22 mouse cellular contexts compared by ENCODE assay signal in the genomic region with DNA sequence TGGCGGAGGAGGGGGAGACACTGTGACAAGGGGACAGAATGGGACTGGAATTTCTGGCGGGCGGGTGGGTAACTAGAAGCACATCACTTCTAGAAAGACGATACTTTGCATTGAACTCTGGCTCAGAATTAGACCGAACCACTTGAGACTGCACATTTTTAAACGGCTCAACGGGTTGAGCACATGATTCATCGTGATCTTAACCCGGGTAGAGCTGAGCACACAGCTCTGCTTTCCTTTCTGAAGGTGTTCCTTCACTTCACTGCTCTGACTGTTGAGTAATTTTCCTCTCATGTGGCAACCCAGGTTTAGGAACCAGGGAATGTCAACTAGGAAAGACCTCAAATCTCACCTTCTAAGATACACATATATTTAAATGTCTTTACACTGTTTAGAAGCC.
DNase-seq lines count a peak whose midpoint lies in the region; ATAC-seq and TF ChIP-seq lines count a peak whose summit lies in the region.
"Had no signal": no experiment of that assay in that cellular context is flagged by ENCODE, and none has a peak within 500 bp of the region (broad histone marks: within the 10 kb centered on the region; RNA-seq: fewer than 3 reads in every experiment).

No protein-coding gene starts in this region.

- peak; percentile 52; the same call in 1 of the 2 replicates for ATAC-seq in lung, postnatal 0 days
- no peak for ATAC-seq in megakaryocyte, adult 5-6 weeks (ENCODE audit: poor library complexity, severe bottlenecking)
- ATAC-seq: activated CD4-positive, CD25-positive, alpha-beta regulatory T cell, adult 4 months; forebrain, embryonic 13.5 days; forebrain, embryonic 15.5 days; forebrain, postnatal 0 days had no signal

- no peak overlapping the region for H3K27ac ChIP-seq in lung, postnatal 0 days (ENCODE audit: low read length)
- H3K27ac ChIP-seq: embryonic facial prominence, embryonic 13.5 days; embryonic facial prominence, embryonic 15.5 days; forebrain, embryonic 13.5 days; forebrain, embryonic 15.5 days had no signal

- peak; percentile 48 for DNase-seq in lung, postnatal 0 days (ENCODE audit: low spot score)
- DNase-seq in lung, postnatal 4 days: no peak
- peak; percentile 4 for DNase-seq in ZHBTc4 (ENCODE audit: low read depth, low spot score)
- DNase-seq in T-cell, adult 2 months (ENCODE audit: low spot score): no peak
- DNase-seq: adrenal gland, adult 8-10 months; adrenal gland, postnatal 14 days; adrenal gland, postnatal 36 days; cerebellum, adult 11 months; cerebellum, adult 18-20 months; cerebellum, adult 8-10 months; cerebellum, adult 9-11 months; cerebellum, postnatal 14 days; cerebellum, postnatal 36 days; embryo, embryonic 11 days; forebrain, postnatal 0 days had no signal

- H3K4me1 ChIP-seq in lung, postnatal 0 days (ENCODE audit: insufficient read depth, low read depth, low read length): no peaks in the 10 kb centered on the region
- H3K4me1 ChIP-seq: embryonic facial prominence, embryonic 13.5 days; embryonic facial prominence, embryonic 15.5 days; forebrain, embryonic 13.5 days; forebrain, embryonic 15.5 days had no signal

- H3K27me3 ChIP-seq in lung, postnatal 0 days (replicated peaks; ENCODE audit: insufficient read depth, low read length): no peaks in the 10 kb centered on the region
- H3K27me3 ChIP-seq: embryonic facial prominence, embryonic 13.5 days; embryonic facial prominence, embryonic 15.5 days; forebrain, embryonic 13.5 days had no signal

- H3K9me3 ChIP-seq in lung, postnatal 0 days (ENCODE audit: low read length): no peaks in the 10 kb centered on the region
- H3K9me3 ChIP-seq: embryonic facial prominence, embryonic 13.5 days; embryonic facial prominence, embryonic 15.5 days; forebrain, embryonic 13.5 days; forebrain, embryonic 15.5 days had no signal

- TF ChIP-seq EP300 in lung, postnatal 0 days (IDR thresholded peaks at IDR 0.05): no peak

- no peak overlapping the region for H3K9ac ChIP-seq in lung, postnatal 0 days (replicated peaks; ENCODE audit: low read depth)
- H3K9ac ChIP-seq: embryonic facial prominence, embryonic 13.5 days; embryonic facial prominence, embryonic 15.5 days; forebrain, embryonic 13.5 days; forebrain, embryonic 15.5 days; forebrain, postnatal 0 days had no signal

- no peak for TF ChIP-seq CTCF in lung, postnatal 0 days (IDR thresholded peaks at IDR 0.05)

- no peaks in the 10 kb centered on the region for H3K36me3 ChIP-seq in lung, postnatal 0 days (ENCODE audit: insufficient read depth, low read length)
- H3K36me3 ChIP-seq: embryonic facial prominence, embryonic 13.5 days; embryonic facial prominence, embryonic 15.5 days; forebrain, embryonic 15.5 days had no signal

- H3K4me3 ChIP-seq in lung, postnatal 0 days (ENCODE audit: low read depth, low read length): no peak overlapping the region
- H3K4me3 ChIP-seq: embryonic facial prominence, embryonic 13.5 days; embryonic facial prominence, embryonic 15.5 days; erythroblast, embryonic 14.5 days; forebrain, embryonic 13.5 days; forebrain, embryonic 15.5 days had no signal

- 55% methylated on average over 9 of the region's 9 CpGs for WGBS in lung, postnatal 0 days

- no peak overlapping the region for H3K4me2 ChIP-seq in lung, postnatal 0 days (replicated peaks; ENCODE audit: low read depth, low read length)
- H3K4me2 ChIP-seq: embryonic facial prominence, embryonic 13.5 days; embryonic facial prominence, embryonic 15.5 days; forebrain, embryonic 13.5 days; forebrain, embryonic 15.5 days had no signal

Comparison
In these comparisons a context has a peak if more than half of its experiments do, and no peak if none do; other contexts are left out.
1. DNase-seq: peak in lung, postnatal 0 days (single experiment) and ZHBTc4 (single experiment); none in lung, postnatal 4 days (0 of 2) and T-cell, adult 2 months (single experiment).